Mouse (Mus musculus): ENCODE data around the gene Lig4. TPM values are rescaled to one million over a fixed set of nuclear protein-coding genes. Genes with fewer than 3 reads are reported as not detected.

Lig4 gene
- polyA plus RNA-seq, 1 experiment from 2014 or later = 8.3 TPM

Other genes with a start within 250 kb of the Lig4 start
- gene Fam155a, start 206.5 kb downstream of the Lig4 start, polyA plus RNA-seq (2016; fragmentation: Nextera tagmentation; extraction: Ambion mirVana) = 0.50 and 0.53 TPM in 2 replicates
- not detected in 2 replicates for gene Gm10217, start 113.4 kb downstream of the Lig4 start, polyA plus RNA-seq (2016; fragmentation: Nextera tagmentation; extraction: Ambion mirVana)
- 14.9 and 15.2 TPM in 2 replicates for gene Abhd13, start within 50 bp of the Lig4 start, polyA plus RNA-seq (2016; fragmentation: Nextera tagmentation; extraction: Ambion mirVana)
- gene Tnfsf13b, start 28.8 kb upstream of the Lig4 start, polyA plus RNA-seq (2016; fragmentation: Nextera tagmentation; extraction: Ambion mirVana) = 0.12 and 0.30 TPM in 2 replicates
- gene Myo16, start 176.2 kb upstream of the Lig4 start, polyA plus RNA-seq (2016; fragmentation: Nextera tagmentation; extraction: Ambion mirVana) = 0.50 and 0.64 TPM in 2 replicates

All from forebrain, embryonic 10.5 days (tissue).